Mouse (Mus musculus): ENCODE results near the gene Fbxl17.

The Fbxl17 gene

GRCm38 (mm10) chr17:63159196-63159595, 340.6 kb downstream of the Fbxl17 start:
- no peak for DNase-seq

GRCm38 (mm10) chr17:63158436-63158835, 341.4 kb downstream of the Fbxl17 start:
- no peak for DNase-seq

- no peak for DNase-seq
These were observed 341.9 kb downstream of the Fbxl17 start for GRCm38 (mm10) chr17:63157906-63158305.

GRCm38 (mm10) chr17:63157019-63157418, 342.8 kb downstream of the Fbxl17 start:
- DNase-seq, result no peak

DNA sequence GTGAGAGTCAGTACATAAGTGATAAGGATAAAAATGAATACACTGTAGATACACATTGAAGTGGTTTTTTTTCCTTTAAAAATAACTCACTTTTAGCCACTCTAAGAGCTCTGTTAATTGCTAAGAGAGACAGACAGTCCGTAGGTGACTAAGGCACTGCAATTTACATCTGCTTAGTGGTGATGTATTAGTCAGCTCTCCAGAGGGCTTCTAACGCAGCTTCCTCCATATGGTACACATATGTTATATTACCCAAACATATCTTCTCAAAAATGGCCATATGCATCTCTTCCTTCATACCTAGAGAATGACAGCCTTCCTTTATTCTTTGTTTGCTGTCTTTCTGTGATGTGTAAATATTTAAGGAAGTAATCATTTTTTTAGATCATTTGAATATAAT, 353.3 kb downstream of the Fbxl17 start:
- no peak for DNase-seq

GRCm38 (mm10) chr17:63145751-63146491, 353.9 kb downstream of the Fbxl17 start:
- DNase-seq, result no peak

- no peak for DNase-seq
These were observed 354.5 kb downstream of the Fbxl17 start for GRCm38 (mm10) chr17:63145311-63145741.

GRCm38 (mm10) chr17:63143825-63144224, 356.0 kb downstream of the Fbxl17 start:
- DNase-seq, result no peak

GRCm38 (mm10) chr17:63134805-63135204, 365.0 kb downstream of the Fbxl17 start:
- DNase-seq, result no peak

- DNase-seq, result no peak
These were observed 377.4 kb downstream of the Fbxl17 start for GRCm38 (mm10) chr17:63122427-63122826.

- DNase-seq, result peak; percentile 14
These were observed 380.1 kb downstream of the Fbxl17 start for GRCm38 (mm10) chr17:63119701-63120100.

GRCm38 (mm10) chr17:63119077-63119476, 380.7 kb downstream of the Fbxl17 start:
- no peak for DNase-seq

DNA sequence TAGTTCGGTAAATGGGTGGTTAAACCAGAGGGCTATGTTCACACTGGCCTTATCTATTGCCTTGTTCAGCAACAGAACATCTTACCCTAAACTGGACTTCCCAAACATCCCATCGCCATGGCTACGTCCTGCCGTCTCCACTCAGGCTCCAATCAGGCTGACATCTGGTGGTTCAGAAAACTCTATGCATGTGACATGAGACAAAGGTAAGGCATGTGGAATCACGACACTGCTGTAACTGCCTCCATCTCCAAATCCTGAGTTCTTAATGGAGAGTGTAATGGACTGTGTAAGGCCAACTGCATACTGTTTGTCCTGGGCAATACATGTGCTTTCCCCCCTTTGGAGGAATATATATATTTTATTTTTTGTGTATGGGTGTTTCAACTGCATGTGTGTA, 382.7 kb downstream of the Fbxl17 start:
- DNase-seq, result no peak

DNA sequence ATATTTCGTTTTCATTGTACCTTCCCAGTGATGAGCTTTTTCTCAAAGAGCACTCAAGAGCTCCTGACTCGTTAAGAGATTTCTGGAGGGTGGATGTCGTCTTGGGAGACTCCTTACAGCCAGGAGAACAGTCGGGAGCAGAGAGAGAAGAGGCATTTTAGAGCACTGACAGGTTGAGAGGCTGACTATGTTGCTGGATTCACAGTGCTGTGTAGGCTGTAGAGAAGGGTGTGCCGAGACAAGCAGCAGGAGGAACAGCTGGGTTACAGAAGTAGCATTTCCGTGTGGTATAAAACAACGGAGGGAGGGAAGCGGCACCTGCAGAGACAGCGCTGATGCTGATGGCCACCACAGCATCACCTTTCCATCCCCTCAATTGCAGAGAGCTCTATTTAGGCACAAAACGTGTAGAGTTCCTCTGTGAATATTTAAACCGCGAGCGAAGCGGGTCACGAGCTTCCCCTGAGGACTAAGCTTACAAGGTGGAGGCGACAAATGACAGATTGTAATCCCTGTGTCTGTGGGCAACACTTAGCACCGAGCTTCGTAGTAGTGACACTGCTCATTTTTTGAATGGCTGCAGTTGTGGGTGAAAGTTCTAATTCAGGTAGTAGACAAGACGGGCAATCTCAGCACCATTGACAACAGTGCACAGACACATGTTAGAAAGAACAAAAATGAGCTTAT, 385.3 kb downstream of the Fbxl17 start:
- no peak for DNase-seq

- DNase-seq, result no peak
These were observed 387.0 kb downstream of the Fbxl17 start for GRCm38 (mm10) chr17:63112826-63113225.

GRCm38 (mm10) chr17:63110994-63111393, 388.8 kb downstream of the Fbxl17 start:
- no peak for DNase-seq

- DNase-seq, result no peak
These were observed 389.5 kb downstream of the Fbxl17 start for GRCm38 (mm10) chr17:63110211-63110755.

DNA sequence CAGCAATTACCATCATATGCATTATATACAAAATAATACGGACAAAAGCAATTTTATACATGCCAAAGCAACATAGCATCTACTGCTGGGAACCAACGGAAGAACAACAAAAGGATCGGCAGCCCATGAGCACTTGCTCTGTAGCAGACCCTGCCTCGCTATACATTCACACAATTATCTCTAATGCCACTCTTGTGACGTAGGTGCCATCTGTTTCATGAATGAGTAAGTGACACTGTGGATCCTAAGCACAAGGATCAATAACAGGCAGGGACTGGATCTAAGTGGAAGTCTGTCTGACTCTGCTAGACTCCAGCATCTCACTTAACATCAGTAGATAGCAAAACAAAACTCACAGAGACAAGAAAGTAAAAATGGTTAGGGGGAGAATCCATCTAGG, 391.8 kb downstream of the Fbxl17 start:
- DNase-seq, result no peak

GRCm38 (mm10) chr17:63107515-63107914, 392.3 kb downstream of the Fbxl17 start:
- DNase-seq, result no peak

GRCm38 (mm10) chr17:63095553-63095952, 404.3 kb downstream of the Fbxl17 start:
- no peak for DNase-seq

DNA sequence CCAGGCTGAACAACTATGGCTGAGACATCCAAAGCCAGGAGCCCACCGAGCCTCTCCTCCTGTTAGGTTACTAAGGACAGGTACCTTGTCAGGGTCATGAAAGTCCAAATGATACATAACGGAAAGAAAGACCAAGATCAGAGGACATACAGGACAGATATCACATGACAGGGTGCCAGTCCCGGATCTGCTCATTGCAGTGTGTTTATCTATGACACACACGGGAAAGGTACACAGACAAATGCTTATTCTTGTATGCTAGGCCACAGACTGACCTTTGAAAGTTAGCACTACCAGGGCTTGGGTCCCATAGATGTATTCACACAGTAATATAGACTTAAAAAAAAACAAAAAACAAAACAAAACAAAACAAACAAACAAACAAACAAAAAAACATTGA, 404.8 kb downstream of the Fbxl17 start:
- no peak for DNase-seq

GRCm38 (mm10) chr17:63093184-63093583, 406.6 kb downstream of the Fbxl17 start:
- no peak for DNase-seq

DNA sequence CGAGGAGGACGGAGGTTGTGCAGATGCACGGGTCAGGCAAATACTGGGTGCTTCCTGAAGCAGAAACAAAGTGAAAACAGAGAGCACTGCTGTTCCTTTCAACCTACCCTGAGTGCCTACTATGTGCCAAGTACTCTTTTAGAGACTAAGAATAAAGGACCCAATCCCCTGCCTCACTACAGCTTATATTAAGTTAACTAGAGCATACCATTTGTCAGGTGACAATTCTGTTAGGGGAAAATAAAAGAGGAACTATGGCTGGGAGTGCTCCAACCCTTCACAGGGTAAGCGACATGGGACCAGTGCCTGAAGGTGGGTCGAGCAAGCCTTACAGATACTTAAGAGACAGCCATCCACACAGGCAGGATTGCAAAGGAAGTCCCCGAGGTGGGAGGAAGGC, 407.0 kb downstream of the Fbxl17 start:
- no peak for DNase-seq

DNA sequence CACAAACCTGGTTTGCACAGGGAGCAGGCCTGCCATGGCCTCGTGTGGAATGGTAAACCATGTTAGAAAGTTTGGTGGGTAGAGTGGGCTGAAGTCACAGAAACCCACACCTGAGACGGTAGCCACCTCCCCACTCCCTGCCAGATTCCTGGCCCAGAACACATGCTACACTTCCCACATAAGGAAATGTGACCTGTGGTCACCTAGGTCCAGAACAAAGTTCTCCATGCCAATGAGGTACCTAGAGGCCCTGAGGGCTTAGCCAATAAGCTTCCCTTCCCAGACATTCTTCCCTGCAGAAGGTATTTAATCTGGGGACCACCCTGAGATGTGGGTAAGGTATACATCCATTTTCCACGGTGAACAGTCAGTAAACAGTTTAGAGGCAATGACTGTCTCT, 409.7 kb downstream of the Fbxl17 start:
- DNase-seq, result no peak
